Mouse (Mus musculus): ENCODE data around the gene Gna12.

Gna12 gene

GRCm38 (mm10) chr5:140796051-140796450, 34.2 kb downstream of the Gna12 start:
- no peak for DNase-seq (ENCODE audit: low spot score in 2 of 2)

GRCm38 (mm10) chr5:140795176-140795575, 35.1 kb downstream of the Gna12 start:
- no peak for DNase-seq (ENCODE audit: low spot score in 2 of 2)

- DNase-seq (ENCODE audit: low spot score in 2 of 2): no peak
Measured at GRCm38 (mm10) chr5:140794753-140795152, 35.5 kb downstream of the Gna12 start.

GRCm38 (mm10) chr5:140792233-140792632, 38.0 kb downstream of the Gna12 start:
- DNase-seq (ENCODE audit: low spot score in 2 of 2): no peak

GRCm38 (mm10) chr5:140790937-140791877, 39.0 kb downstream of the Gna12 start:
- DNase-seq (ENCODE audit: low spot score in 2 of 2): peak in 1 of 2 experiments; percentile 34

GRCm38 (mm10) chr5:140790392-140790791, 39.8 kb downstream of the Gna12 start:
- DNase-seq (ENCODE audit: low spot score in 2 of 2): no peak

- DNase-seq (ENCODE audit: low spot score in 2 of 2): no peak
Measured at GRCm38 (mm10) chr5:140789561-140789960, 40.7 kb downstream of the Gna12 start.

GRCm38 (mm10) chr5:140785240-140785872, 44.9 kb downstream of the Gna12 start:
- DNase-seq (ENCODE audit: low spot score in 2 of 2): no peak

- no peak for DNase-seq (ENCODE audit: low spot score in 2 of 2)
Measured at GRCm38 (mm10) chr5:140784288-140784687, 45.9 kb downstream of the Gna12 start.

GRCm38 (mm10) chr5:140783577-140783976, 46.7 kb downstream of the Gna12 start:
- no peak for DNase-seq (ENCODE audit: low spot score in 2 of 2)

GRCm38 (mm10) chr5:140781886-140782572, 48.2 kb downstream of the Gna12 start:
- DNase-seq (ENCODE audit: low spot score in 2 of 2): no peak

GRCm38 (mm10) chr5:140781122-140781521, 49.1 kb downstream of the Gna12 start:
- DNase-seq (ENCODE audit: low spot score in 2 of 2): no peak

- no peak for DNase-seq (ENCODE audit: low spot score in 2 of 2)
Measured at GRCm38 (mm10) chr5:140776968-140777367, 53.3 kb downstream of the Gna12 start.

GRCm38 (mm10) chr5:140775111-140775510, 55.1 kb downstream of the Gna12 start:
- DNase-seq (ENCODE audit: low spot score in 2 of 2): no peak

GRCm38 (mm10) chr5:140772158-140772557, 58.1 kb downstream of the Gna12 start:
- no peak for DNase-seq (ENCODE audit: low spot score in 2 of 2)

GRCm38 (mm10) chr5:140771612-140772011, 58.6 kb downstream of the Gna12 start:
- peak in 1 of 2 experiments; percentile 22 for DNase-seq (ENCODE audit: low spot score in 2 of 2)

GRCm38 (mm10) chr5:140768333-140768732, 61.9 kb downstream of the Gna12 start:
- DNase-seq (ENCODE audit: low spot score in 2 of 2): no peak

- peak in 1 of 2 experiments; percentile 56 for DNase-seq (ENCODE audit: low spot score in 2 of 2)
Measured at GRCm38 (mm10) chr5:140767704-140768141, 62.5 kb downstream of the Gna12 start.

GRCm38 (mm10) chr5:140766566-140766965, 63.7 kb downstream of the Gna12 start:
- no peak for DNase-seq (ENCODE audit: low spot score in 2 of 2)

GRCm38 (mm10) chr5:140764921-140765613, 65.2 kb downstream of the Gna12 start:
- no peak for DNase-seq (ENCODE audit: low spot score in 2 of 2)

GRCm38 (mm10) chr5:140762540-140762939, 67.7 kb downstream of the Gna12 start:
- DNase-seq (ENCODE audit: low spot score in 2 of 2): no peak

GRCm38 (mm10) chr5:140758864-140759263, 71.4 kb downstream of the Gna12 start:
- DNase-seq (ENCODE audit: low spot score in 2 of 2): no peak

All from spleen, postnatal 10 days (tissue).